Mouse (Mus musculus): ENCODE data around the gene Vmn2r7. TPM values are rescaled to one million over a fixed set of nuclear protein-coding genes. Genes with fewer than 3 reads are reported as not detected.
"Not testable (repeated sequence)": the region's sequence is repeated elsewhere in the genome, so short reads cannot be mapped to it uniquely, and the experiment has no call there.

Vmn2r7 gene
- total and polyA plus RNA-seq, 3 experiments: not detected

DNA sequence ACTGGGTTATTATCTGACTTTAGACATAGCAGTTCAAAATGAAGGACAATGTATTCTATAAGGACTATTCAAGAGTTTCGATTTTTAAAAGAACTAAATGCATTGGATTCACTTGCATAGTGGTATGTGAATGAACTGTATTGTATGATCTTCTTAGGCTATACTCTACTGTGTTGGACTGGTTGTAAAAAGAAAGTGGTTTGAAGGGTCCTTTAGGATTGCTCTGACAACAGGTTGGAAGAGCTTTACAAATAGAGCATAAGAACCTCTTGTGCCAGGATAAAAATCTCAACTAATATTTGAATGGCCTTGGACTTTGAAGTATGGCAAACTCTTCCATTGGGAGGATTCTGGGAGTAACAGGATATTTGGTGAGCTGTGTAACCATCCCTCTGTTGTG, 168.5 kb downstream of the Vmn2r7 start:
- H3K4me1 ChIP-seq (ENCODE audit: control insufficient read depth in 1 of 2, insufficient read depth in 2 of 2, low read length in 2 of 2); H3K4me3 ChIP-seq (ENCODE audit: control insufficient read depth in 1 of 2, insufficient read depth in 1 of 2, low read depth in 2 of 2, low read length in 2 of 2); DNase-seq (ENCODE audit: low read depth, low spot score); H3K9ac ChIP-seq (ENCODE audit: control insufficient read depth, low read depth, low read length, poor library complexity, severe bottlenecking); H3K79me2 ChIP-seq (ENCODE audit: control insufficient read depth, insufficient read depth, low read length, poor library complexity); H3K27me3 ChIP-seq (ENCODE audit: control insufficient read depth in 1 of 2, insufficient read depth in 2 of 2, low read length in 2 of 2); H3K9me3 ChIP-seq (replicated peaks; ENCODE audit: insufficient read depth, low read length); H3K27ac ChIP-seq (ENCODE audit: control insufficient read depth, low read depth, low read length); H3K36me3 ChIP-seq (ENCODE audit: control insufficient read depth in 1 of 2, insufficient read depth in 2 of 2, low read length in 2 of 2): not testable (repeated sequence)
